Mouse (Mus musculus) erythroblast, adult 5-6 weeks (primary cell): Measurements from ENCODE around the gene Nectin2. TPM values are rescaled to one million over a fixed set of nuclear protein-coding genes. Genes with fewer than 3 reads are reported as not detected.

Source experiments
- ATAC-seq: replicated peaks from 2 replicates; pipeline ENCODE4 v1.8.0; 2016; ENCODE audit warnings: moderate number of reproducible peaks, mild to moderate bottlenecking, moderate TSS enrichment, inconsistent platforms; ENCODE audit not compliant: poor library complexity, low FRiP score, severe bottlenecking
- total RNA-seq, 2 experiments: library from RNA; stranded (forward) in 1 of 2; stranded (reverse) in 1 of 2; fragments of 150-400 nt in 1 of 2; fragments of 200-764, 138-1000 nt in 1 of 2; gene quantifications; 2 replicates each; pipeline versions ENCODE4 v1.2.3 to v1.2.4; 2015 to 2017; ENCODE audit warnings: low replicate concordance in 2 of 2

The Nectin2 gene
- total RNA-seq, 2 experiments from 2014 or later = 1.0 TPM; not detected in 1

DNA sequence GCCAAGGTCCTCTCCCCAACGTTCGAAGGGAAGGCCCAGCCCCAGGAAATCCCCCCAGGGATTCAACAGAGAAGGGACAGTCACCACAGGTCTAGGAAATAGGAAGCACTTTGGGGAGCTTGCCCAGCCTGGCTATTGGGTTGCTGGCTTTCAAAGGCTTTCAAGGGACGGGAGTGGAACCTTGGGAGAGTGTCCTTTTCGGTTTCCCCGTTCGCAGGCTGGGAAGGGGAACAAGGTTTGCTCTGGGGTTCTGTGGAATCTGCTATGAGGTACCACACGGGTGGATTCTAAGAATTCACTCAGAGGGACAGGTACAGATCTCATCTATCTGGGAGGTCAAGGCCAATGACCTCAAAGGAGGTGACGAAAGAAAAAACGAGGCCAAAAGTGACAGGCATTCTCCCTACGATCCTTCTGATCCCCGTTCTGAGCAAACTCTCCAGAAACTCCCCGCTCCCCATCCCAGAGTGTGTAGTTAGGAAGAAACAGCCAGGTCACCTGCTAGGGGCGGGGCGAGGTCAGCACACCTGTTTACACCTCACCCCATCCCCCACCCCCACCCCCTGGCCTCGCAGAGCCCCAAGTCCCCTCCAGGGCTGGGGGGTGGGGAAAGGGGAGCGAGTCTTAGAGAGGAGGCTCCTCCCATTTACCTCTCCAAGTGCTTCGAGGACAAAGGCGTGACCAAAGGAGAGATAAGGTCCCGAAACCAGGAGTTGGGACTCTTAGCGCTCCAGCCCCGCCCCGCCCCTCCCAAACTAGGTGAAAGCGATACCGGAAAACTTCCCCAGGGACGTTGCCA lies 2.7 kb downstream of the Nectin2 start:
- ATAC-seq = no peak

DNA sequence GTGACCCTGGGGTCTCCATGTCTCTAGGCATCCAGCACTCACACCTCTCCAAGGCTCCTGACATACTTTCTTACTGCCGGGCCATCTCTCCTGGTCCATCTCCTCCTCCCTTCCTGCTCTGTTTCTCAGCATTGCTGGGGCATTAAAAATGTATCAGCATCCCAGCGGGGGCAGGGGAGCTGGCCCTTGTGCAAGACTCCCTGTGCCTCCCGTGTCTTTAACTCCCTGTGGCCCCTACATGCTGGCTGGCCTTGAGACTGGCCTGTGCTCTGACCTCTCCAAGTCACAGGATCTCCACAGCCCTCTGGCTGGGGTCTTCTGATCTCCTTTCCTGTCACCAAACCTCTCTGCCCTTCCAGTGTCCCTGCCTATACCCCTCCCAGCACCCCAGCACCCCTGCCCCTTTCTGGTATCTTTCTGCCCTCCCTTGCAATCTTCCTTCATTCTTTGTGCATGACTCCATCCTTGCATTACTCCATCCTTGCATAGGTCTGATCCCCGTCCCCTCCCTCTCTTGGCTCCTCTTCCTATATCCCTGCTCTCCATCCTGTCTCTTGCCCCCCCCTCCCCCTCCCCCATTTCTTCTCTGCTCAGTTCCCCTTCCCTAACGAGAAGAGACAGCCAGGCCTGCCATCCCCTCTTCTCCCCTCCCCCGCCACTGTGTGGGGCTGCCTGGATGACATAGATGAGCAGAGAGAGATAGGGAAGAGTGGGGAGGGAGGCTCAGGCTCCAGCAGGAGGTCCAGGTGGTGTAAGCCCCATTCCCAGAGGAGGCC lies 3.7 kb downstream of the Nectin2 start:
- ATAC-seq = no peak

GRCm38 (mm10) chr7:19745971-19746370 lies 4.3 kb downstream of the Nectin2 start:
- no peak for ATAC-seq

- no peak for ATAC-seq
These were observed 5.5 kb downstream of the Nectin2 start for GRCm38 (mm10) chr7:19744590-19745385.

- no peak for ATAC-seq
These were observed 6.5 kb downstream of the Nectin2 start for GRCm38 (mm10) chr7:19743791-19744190.

DNA sequence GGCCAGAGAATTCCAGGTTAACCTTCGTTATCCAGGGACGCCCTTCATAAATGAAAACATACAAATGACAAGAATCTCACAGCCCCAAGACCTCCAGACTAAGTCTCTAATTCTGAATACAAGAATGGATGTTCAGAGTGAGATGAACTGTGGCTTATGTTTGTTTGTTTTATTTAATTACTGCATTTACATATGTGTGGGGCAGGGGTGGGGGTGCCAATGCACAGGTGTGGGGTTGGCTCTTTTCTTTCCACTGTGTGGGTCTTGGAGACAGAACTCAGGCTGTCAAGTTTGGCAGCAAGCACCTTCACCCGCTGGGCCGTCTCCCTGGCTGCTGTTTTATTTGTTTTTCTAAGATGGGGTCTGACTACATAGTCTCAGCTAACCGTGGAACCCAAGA lies 7.8 kb downstream of the Nectin2 start:
- no peak for ATAC-seq

GRCm38 (mm10) chr7:19741329-19742031 lies 8.8 kb downstream of the Nectin2 start:
- ATAC-seq = no peak

DNA sequence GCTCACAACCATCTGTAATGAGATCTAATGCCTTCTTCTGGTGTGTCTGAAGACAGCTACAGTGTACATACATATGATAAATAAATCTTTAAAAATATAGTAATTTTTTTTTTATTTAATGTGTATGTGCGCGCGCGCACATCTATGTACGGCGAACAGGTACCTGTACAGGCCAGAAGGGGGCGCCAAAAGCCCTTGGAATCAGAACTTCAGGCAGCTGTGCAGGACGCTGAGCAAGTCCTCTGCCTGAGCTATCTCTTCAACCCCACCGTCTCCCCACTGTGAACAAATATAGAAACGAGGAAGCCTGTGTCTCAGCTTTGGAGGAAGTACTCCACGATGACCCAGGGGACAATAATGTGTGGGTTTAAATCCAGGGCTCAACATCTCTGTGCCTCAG lies 10.0 kb downstream of the Nectin2 start:
- ATAC-seq = no peak

GRCm38 (mm10) chr7:19738771-19739170 lies 11.5 kb downstream of the Nectin2 start:
- ATAC-seq = no peak

DNA sequence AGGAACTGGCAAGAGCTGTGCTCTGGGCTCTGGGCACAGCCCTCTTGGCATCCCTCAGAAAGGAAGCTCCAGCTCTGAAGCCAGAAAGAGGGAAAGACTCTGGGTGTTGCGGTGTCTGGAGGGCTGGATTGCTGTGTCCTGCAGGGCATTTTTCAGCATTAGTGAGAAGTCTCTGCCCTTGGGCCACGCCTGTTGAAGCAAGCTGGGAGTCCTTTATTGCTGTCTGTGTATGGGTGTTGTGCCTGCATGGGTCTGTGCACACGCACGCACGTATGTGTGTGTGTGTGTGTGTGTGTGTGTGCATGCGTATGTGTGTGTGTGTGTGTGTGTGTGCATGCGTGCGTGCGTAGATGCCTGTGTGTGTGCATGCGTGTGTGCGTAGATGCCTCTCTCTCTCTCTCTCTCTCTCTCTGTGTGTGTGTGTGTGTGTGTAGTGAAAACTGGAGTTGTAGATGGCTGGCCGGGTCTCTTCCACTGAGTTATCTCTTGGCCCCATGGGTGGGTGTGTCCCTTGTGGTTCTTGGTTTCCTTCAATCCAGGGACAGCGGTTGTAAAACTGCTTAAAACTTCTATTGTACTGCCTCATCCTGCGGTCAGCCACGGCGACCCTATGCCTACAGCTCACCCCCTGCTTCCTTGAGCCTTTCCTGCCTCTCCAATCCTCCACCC lies 13.8 kb downstream of the Nectin2 start:
- ATAC-seq = peak; percentile 70

GRCm38 (mm10) chr7:19734178-19734666 lies 16.1 kb downstream of the Nectin2 start:
- no peak for ATAC-seq

DNA sequence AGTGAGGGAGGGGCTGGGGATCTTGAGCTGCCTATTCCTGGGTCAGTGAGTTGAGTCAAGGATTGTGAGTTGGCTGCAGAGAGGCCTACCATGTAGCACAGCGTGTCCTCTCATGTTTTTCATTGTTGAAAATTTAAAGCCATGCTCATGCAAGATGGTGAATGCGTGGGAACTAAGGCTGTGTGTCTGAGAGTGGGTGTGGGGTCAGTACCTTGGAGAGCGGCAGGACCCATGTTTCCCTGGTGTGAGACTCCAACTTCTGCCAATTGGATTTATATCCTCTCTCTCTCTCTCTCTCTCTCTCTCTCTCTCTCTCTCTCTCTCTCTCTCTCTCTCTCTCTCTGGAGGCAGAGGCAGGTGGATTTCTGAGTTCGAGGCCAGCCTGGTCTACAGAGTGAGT lies 23.7 kb downstream of the Nectin2 start:
- no peak for ATAC-seq

DNA sequence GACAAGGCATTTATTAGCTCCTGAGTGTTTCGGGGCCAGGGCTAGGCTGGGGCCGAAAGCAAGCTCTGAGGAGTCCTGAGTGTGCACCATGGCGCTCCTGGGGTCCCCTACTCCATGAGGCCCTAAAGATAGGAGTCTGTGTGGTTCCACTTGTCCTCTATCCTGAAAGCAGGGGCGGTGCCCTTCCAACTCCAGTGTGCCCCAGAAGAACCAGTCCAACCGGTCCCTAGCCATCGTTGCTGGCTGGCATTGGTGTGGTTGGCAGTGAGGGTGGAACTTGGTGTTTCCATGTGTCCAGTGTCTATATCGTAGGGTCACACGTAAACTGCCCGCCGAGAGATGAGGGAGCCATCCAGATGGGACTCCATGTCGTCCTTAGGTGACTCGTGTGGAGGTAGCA lies 26.1 kb downstream of the Nectin2 start:
- no peak for ATAC-seq

- no peak for ATAC-seq
These were observed 27.5 kb downstream of the Nectin2 start for GRCm38 (mm10) chr7:19722754-19723195.

- no peak for ATAC-seq
These were observed 31.1 kb downstream of the Nectin2 start for GRCm38 (mm10) chr7:19719200-19719599.

DNA sequence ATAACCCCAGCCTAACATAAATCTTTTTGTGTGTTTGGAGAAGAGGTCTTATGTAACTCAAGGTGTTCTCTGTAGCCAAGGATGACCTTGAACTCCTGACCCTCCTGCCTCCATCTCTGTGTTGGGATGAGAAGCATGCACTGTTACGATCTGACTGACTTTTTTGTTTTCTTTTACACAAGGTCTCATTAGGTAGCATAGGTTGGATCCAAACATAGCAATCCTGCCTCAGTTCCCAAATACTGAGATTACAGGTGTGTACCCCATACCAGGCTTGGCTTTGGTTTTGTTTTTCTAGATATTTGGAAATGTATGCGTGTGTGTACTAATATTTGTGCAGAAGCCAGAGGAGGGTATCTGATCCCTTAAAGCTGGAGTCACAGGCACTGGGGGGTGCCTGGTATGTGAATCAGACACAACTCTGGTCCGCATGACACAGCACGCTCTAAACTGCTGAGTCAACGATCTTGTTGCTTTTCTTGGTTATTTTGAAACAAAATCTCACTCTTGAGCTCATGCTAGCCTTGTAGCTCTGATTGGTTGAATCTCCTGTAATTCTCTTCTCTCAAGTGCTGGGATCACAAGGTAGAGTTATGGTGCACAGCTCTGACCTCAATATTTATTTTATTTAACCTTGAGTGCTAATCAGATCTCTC lies 31.9 kb downstream of the Nectin2 start:
- no peak for ATAC-seq

DNA sequence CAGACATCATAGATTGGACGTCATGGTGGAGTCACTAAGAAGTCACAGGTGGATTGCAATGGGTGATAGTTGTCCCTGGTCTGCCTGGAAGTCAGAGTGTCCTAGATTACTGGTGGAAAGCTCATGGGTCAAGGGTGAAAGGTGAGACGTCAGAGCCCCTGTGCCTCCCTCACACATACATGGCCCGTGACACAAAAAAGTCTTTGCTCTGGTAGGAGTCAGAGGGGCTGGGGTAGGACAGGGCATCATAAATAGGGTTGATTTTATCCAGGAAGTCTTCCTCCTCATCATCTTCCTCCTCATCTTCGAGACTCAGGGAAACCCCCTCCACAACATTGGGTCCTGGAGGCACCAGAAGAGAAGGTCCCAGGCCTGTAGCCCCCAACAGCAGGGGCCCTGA lies 32.9 kb downstream of the Nectin2 start:
- ATAC-seq = no peak

DNA sequence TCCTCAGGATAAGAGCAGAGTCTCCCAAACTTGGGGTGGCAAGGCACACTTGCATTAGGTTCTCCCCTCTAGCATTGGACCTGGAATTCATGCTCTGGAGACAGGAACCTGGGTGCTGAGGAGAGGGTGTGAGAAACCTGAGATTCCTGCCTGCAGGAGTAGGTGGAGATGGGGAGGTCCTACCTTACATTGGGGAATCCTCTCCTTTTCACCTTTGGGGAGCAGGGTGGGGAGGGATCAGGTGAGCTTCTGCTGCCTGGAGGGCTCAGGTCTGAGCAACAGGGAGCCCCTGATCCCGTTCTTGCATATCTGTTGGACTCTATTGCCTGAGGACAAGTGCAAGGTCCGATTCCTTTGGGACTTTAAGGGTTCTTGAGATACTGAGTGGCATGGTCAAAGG lies 33.5 kb downstream of the Nectin2 start:
- no peak for ATAC-seq
